Mouse (Mus musculus) urinary bladder, postnatal 14 days (tissue): ENCODE results near the gene Olfr281.

Experiments
- DNase-seq: peaks from one replicate; pipeline ENCODE4 v3.0.0; 2021; ENCODE audit warnings: low spot score

Gene Olfr281

GRCm38 (mm10) chr15:98486433-98487021 is 34.1 kb downstream of the Olfr281 start:
- no peak for DNase-seq

DNA sequence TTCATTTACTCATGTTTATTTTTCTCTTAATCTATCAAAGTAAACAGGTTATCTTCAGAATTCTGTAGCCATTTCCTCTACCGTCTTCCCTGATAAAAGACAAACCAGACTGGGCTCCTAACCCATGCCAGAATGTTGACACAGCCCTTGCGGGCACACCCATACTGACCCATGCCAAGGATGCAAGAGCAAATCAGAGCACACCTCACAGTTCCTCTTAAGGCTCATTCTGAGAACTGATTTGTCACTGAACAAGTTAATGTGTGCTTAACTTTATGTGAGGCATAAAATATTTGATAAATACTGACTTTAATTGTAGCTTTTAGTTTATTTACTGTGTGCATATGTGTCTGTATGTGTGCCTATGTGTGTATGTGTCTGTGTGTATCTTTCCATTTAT is 38.9 kb downstream of the Olfr281 start:
- DNase-seq: peak; percentile 27

DNA sequence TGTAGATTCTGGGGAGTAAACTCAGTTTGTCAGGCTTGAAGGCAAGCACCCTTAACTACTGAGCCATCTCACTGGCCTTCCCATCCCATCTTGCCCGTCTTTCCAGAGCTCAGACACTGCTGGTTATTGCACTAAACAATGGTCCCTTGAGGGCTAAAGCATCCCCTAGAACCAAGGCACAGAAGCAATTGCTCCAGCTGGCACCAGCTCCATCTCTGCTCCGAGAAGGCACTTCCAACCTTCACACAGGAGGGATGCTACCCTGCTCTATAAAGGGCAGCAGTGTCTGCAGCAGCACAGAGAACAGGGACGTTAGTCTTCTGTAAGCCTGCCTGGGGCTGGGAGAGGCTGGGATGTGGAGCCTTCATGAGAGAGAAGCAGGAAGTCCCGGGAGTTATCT is 39.7 kb downstream of the Olfr281 start, which contains the start of gene Olfr279:
Gene Olfr279 (plus strand): TSS at position 301 of the 400 bp plus-strand sequence.
- no peak for DNase-seq

- DNase-seq: no peak
Observed at GRCm38 (mm10) chr15:98497631-98498030, 45.2 kb downstream of the Olfr281 start.

GRCm38 (mm10) chr15:98503317-98503716 is 50.9 kb downstream of the Olfr281 start:
- no peak for DNase-seq

DNA sequence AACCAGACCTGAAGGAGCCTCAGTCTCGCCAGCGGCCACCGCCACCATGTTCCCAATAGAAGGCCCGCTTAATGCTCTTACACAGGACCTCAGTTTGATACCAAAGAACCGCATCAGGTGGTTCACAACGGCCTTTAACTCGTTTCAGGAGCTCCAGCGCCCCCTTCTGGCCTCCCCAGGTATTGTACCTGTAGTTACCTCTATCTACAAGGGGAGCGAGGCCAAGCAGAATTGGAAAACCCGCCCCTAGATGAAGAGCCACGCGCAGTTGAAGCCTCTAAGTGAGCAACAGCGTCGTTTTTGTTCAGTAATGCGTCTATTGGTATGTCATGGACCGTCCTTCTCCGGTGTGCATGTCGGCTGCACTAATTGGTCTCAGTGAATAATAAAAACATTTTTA is 52.1 kb downstream of the Olfr281 start:
- peak; percentile 78 for DNase-seq

GRCm38 (mm10) chr15:98506253-98506957 is 54.0 kb downstream of the Olfr281 start:
- no peak for DNase-seq

- no peak for DNase-seq
Observed at GRCm38 (mm10) chr15:98507321-98507720, 54.9 kb downstream of the Olfr281 start.

GRCm38 (mm10) chr15:98509387-98509786 is 57.0 kb downstream of the Olfr281 start:
- DNase-seq: no peak
